Mouse (Mus musculus): Measurements from ENCODE around the gene Rab11fip4.

Rab11fip4 gene

DNA sequence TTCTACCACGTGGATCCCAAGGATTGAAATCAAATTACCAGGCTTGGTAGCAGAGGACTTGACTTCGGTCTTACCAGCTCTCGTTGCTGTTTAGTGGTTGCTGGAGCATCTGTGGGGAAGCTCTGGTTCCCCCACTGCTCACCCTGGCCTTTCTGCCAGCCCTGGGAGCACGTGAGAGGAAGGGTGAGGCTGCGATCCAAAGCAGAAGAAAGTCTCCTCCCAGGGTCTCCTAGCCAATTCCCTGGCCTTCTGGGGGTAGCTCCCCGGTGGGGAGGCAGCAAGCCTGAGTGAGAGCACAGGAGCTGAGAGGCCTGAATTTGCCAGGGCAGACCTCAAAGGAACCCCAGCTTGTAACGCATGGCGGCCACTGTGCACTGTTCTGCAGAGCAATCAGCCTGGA, 124.3 kb downstream of the Rab11fip4 start:
- in situ Hi-C loops (cut with MboI; ENCODE audit: low pct_unique_long_range_greater_than_20kb in 1 of 2, low sequenced_read_pairs in 2 of 2, unreplicated experiment in 1 of 2): loop anchor here in 1 of 2 experiments (5.0 to 10.0 kb wide), 2 partner anchors 79 to 207 kb away; no protein-coding TSS in a partner anchor

DNA sequence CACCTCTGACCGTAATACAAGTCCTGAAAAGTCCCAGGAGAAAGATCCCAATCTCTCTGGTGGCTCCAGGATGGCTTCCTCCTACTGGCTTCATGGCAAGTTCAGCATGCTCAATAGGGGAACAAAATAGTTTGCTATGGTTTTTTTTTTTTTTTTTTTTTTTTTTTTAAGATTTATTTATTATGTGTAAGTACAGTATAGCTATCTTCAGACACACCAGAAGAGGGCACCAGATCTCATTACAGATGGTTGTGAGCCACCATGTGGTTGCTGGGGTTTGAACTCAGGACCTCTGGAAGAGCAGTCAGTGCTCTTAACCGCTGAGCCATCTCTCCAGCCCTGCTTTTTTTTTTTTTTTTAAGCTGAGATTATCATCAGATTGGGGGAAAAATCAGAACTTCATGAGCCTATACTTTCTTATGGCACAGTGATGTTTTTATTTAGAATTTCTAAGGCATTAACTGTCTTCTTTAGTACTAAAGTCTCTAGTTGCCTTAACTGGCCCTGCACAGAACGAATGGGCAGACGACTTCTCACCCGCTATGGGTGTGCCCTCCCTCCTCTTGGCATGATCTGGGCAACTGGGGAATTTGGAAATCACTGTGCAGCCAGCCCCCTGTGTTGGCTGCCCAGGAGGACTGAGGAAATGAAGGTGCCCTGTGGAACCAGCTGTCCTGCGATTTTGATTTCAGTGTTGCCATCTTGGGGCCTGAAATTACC, 124.9 kb downstream of the Rab11fip4 start:
- in situ Hi-C loops (cut with MboI; ENCODE audit: low pct_unique_long_range_greater_than_20kb in 1 of 2, low sequenced_read_pairs in 2 of 2, unreplicated experiment in 1 of 2): loop anchor here in 1 of 2 experiments (5.0 to 10.0 kb wide), 2 partner anchors 79 to 206 kb away; no protein-coding TSS in a partner anchor

DNA sequence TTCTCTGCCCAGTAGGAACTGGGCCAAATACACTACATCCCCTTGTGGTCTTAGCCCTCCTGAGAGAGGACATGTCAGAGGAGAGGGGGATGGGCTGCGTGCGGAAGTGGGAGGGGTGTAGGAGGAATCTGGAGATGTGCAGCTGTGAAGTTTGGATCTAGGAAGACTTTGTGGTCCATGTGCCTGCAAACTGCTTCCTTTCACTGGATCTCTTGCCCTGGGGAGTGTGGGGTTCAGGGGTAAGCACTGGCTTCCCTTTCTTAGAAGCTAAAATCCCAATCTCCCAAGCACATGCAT, 125.4 kb downstream of the Rab11fip4 start:
- in situ Hi-C loops (cut with MboI; ENCODE audit: low pct_unique_long_range_greater_than_20kb in 1 of 2, low sequenced_read_pairs in 2 of 2, unreplicated experiment in 1 of 2): loop anchor here in 1 of 2 experiments (5.0 to 10.0 kb wide), 2 partner anchors 78 to 206 kb away; no protein-coding TSS in a partner anchor

DNA sequence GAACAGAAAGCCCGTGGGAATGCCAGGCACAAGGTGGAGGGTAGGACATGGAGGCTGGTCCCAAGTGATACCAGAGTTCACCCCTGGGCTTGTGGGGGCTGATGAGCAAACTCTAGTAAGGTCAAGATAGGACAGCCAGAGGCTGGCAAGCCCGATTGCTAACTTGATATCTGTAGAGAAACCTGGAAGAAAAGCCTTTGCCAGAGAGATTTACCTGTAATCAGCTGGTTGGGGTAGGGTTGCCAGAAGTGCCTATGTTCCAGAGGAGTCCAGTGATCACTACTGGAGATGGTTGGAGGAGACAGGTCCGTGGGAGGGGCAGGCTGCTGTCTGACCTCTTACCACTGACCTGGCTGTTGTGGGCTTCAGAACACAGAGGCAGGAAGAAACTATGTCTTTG, 126.3 kb downstream of the Rab11fip4 start:
- in situ Hi-C loops (cut with MboI; ENCODE audit: low pct_unique_long_range_greater_than_20kb in 1 of 2, low sequenced_read_pairs in 2 of 2, unreplicated experiment in 1 of 2): loop anchor here in 1 of 2 experiments (5.0 to 10.0 kb wide), 2 partner anchors 78 to 205 kb away; no protein-coding TSS in a partner anchor

DNA sequence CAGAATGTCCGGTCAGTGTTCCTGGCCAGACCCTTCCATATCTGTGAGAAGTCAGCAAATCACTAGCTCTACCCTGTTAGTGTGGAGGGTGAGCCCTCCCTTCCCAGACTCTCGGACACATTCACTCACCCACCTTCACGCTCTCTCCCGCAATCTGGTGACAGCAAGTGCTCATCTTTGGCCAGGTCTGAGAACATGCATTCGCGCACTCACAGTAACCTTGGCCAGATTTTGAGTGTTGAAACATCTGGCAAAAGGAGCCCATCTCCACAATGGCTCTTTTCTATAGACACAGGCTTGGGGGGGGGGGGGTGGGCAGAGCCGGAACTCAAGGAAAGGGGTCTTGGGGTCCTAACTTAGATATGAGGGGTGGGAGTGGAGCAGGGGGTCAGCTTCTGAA, 126.8 kb downstream of the Rab11fip4 start:
- in situ Hi-C loops (cut with MboI; ENCODE audit: low pct_unique_long_range_greater_than_20kb in 1 of 2, low sequenced_read_pairs in 2 of 2, unreplicated experiment in 1 of 2): loop anchor here in 1 of 2 experiments (5.0 to 10.0 kb wide), 2 partner anchors 77 to 204 kb away; no protein-coding TSS in a partner anchor

DNA sequence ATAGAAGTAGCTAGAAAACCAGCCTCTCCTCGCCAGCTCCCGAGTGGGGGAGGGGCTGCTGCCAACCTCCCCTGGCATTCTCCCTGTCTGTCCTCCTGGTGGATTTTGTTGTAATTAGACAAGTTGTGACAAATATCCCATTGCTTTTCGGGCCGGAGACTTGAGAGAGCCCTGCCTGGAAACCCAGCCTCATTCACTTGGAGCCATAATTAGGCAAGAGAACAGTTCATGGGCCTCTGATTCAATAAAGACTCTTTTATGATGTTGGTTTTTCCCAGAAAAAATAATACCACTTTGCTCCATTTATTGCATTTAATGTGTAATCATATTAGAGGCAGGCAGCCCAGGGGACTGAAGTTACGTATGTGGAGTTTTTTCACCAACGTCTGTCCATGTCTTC, 127.2 kb downstream of the Rab11fip4 start:
- in situ Hi-C loops (cut with MboI; ENCODE audit: low pct_unique_long_range_greater_than_20kb in 1 of 2, low sequenced_read_pairs in 2 of 2, unreplicated experiment in 1 of 2): loop anchor here in 1 of 2 experiments (5.0 to 10.0 kb wide), 2 partner anchors 77 to 204 kb away; no protein-coding TSS in a partner anchor

DNA sequence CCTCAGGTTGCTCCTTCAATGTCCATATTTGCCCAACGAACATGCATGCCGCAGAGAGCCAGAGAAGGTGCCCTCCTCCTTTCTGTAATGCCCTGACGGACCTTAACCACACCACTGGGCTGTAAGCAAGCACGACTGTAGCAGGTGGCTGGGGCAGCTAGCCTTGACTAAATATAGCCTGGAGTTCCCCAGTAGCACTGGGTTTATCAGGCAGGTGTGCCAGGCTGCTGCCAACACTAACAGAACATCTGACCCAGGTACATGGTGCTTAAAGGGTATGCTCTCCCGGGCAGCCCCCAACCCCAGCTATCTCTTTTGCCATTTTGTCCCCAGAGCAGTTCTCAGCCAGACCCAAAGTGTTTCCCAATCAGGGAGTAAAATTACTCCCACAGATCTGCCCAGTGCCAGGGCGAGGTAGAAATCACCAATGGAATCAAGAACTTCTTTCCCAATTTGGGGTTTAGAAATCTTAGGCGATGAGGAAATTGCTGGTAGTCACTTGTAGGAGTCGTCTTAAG, 127.9 kb downstream of the Rab11fip4 start:
- in situ Hi-C loops (cut with MboI; ENCODE audit: low pct_unique_long_range_greater_than_20kb in 1 of 2, low sequenced_read_pairs in 2 of 2, unreplicated experiment in 1 of 2): loop anchor here in 1 of 2 experiments (5.0 to 10.0 kb wide), 2 partner anchors 76 to 203 kb away; no protein-coding TSS in a partner anchor

DNA sequence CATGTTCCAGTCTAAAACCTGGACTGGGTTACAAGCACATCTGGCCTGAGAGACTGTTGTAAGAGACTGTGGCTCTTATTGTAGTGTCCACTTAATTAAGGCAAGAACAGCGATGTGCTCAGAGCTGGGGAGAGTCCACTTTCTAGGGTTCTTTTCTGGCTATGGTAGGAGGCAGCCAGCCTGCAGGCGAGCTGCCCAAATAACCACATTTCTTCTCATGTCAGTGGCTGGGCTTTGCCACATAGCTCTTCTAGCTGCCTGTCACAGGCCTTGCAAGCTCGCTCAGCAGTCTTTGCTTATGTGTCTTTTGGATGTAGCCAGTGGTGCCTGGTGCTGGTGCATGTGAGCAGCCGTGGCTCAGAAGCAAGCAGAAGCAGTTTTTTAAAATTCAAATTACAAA, 129.7 kb downstream of the Rab11fip4 start:
- in situ Hi-C loops (cut with MboI; ENCODE audit: low pct_unique_long_range_greater_than_20kb in 1 of 2, low sequenced_read_pairs in 2 of 2, unreplicated experiment in 1 of 2): no loop called here

DNA sequence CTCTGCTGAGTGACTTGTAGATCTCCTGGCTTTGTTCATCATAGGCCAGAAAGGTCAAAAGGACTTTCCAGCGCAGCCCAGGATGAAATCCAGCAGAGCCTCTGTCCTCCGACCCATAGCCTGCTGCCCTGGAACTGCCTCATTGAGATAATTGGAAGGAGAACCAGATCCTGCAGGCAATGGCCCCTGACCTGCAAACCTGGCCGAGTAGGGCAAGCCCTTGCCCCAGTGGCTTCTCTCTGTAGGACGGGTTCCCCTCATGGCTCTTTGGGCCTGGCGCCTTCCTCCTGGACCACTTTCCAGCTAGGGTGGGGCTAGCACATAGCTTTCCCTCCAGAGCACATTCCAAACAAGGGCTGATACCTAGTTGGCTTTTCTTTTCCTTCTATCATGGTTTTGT, 131.8 kb downstream of the Rab11fip4 start:
- in situ Hi-C loops (cut with MboI; ENCODE audit: low pct_unique_long_range_greater_than_20kb in 1 of 2, low sequenced_read_pairs in 2 of 2, unreplicated experiment in 1 of 2): no loop called here

DNA sequence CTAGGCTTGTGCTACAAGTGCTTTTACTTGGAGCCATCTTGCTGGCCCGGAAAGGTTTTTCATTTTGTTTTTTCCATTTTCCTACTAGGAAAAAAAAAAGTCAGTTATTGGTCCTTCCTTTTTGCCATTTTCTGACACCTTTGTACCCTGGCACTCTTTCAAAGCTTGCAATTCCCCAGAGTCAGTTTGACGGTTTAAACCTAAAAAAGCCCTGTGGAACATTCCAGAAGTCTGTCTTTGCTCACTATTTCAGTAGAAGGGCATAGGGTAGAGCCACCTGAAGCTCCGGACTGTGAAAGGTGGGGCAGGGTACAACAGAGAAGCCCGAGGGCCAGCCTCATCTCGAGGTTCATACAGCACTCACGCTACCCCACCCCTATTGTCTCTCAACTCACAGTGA, 134.0 kb downstream of the Rab11fip4 start:
- in situ Hi-C loops (cut with MboI; ENCODE audit: low pct_unique_long_range_greater_than_20kb in 1 of 2, low sequenced_read_pairs in 2 of 2, unreplicated experiment in 1 of 2): no loop called here

DNA sequence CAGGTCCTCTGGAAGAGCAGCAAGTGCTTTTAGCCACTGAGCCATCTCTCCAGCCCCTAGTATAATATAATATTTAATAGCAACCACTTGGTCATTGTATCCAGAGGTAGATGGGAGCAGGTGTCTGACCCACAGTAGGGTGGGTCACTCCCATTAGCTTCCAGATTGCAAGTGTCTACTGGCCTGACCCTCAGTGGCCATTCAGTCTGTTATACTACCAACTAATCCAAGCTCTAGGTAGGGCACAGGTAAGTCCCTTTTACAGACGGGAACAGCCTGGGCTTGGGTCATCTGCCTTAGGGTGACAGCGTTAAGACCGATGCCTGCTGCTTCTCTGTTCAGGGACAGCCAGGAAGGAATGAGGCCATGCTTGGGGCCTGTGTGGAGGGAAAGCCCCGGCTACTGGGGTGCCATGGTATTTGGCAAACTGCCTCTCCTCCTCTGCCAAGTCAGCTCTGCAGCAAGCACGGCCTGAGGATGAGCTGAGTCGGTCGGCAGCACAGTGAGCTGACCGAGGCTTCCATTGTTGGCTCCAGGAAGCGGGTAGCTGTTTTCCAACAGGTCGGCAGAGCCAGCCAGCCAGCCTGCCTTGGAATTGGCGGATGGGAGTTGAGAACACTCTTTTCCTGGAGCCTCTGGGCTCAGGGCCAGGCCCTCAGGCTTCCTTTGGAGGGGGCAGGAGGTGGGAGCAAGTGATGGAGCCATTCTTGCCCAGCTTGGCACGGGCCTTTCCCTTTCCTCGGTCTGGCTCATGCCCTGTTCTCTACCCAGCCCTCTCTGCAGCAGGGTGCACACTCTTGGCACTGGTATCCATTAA, 138.4 kb downstream of the Rab11fip4 start:
- in situ Hi-C loops (cut with MboI; ENCODE audit: low pct_unique_long_range_greater_than_20kb in 1 of 2, low sequenced_read_pairs in 2 of 2, unreplicated experiment in 1 of 2): no loop called here

DNA sequence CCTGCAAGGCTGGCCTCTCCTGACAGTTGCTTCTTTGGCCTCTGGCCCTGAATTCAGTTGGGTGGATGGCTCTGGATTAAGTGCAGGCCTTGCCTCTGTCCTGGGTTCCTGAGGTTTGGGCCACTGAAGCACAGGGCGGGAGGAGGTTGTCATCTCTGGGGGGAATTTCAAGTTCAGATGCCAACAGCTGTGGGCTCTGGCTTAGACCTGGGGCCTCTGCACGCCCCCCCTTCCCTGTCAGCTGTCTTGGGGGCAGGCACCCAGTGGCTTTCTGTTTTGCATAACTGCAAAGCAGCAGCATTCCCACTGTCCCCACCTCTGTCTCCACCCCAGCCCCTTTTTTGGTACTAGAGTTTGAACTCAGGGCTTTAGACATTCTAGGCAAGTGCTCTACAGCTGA, 139.4 kb downstream of the Rab11fip4 start:
- in situ Hi-C loops (cut with MboI; ENCODE audit: low pct_unique_long_range_greater_than_20kb in 1 of 2, low sequenced_read_pairs in 2 of 2, unreplicated experiment in 1 of 2): no loop called here

DNA sequence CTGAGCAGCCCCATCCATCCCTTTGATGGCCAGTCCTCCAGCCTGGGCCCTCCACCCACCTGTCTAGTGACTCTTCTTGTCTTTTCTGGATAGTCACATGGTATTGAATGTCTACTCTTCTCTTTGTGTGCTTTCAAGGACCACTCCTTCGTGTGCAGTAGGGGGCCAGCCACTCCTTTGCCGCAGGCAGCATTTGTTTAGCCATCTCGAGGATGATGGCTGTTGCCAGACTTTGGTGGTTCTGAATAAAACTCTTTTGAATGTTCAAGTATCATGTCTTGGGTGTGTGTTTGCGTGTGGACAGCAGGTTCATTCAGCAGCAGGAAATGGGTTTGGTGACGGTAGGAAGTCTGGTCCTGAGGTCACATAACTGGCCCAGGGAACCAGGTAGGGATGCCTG, 140.5 kb downstream of the Rab11fip4 start:
- in situ Hi-C loops (cut with MboI; ENCODE audit: low pct_unique_long_range_greater_than_20kb in 1 of 2, low sequenced_read_pairs in 2 of 2, unreplicated experiment in 1 of 2): no loop called here

DNA sequence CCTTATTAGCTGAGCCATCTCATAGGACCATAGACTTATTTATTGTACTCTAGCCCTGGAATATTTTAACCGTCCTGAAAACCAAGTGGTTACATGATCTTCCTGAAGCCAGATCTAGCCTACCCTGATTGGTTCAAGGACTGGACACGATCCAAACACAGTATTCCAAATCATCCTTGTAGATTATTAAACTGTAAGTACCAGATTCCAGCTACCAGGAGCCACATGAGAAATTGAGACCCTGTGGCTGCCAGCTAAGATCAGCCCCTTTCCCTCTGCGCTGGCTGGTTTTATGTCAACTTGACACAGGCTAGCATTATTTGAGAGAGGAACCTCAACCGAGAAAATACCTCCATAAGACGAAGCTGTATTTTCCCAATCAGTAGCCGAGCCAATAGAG, 142.0 kb downstream of the Rab11fip4 start:
- in situ Hi-C loops (cut with MboI; ENCODE audit: low pct_unique_long_range_greater_than_20kb in 1 of 2, low sequenced_read_pairs in 2 of 2, unreplicated experiment in 1 of 2): no loop called here

DNA sequence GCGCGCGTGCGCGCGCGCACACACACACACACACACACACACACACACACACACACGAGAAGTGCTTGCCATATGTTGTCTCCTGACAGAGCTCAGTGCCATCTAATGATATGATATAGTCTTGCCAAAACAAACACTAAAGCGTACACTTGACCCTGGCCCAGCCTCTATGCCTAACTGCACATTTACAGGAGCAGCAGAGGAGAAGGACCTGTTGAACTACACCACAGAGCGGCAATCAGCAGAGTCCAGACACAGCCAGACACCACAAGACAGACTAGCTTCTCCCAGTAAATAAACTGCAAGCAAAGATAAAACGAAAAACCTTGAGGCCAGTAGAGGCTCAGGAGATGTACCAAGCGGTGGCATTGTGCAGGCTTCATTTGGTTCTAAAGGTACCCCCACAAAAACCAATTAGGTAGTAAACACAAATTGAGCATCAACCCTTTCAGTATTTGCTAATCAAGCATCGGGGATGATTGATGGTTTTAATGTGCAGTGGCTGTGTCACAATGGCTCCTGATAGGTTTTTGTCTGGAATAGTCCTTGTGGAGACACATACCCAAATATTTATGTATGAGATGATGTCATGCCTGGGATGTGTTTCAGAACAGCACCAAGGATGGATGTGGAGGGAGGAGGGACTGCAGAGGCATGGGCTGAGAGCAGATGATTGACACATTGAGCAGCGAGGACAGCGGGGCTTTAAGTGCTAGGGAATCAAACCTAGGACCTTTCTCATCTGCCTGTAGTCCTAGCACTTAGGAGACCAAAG, 145.4 kb downstream of the Rab11fip4 start:
- in situ Hi-C loops (cut with MboI; ENCODE audit: low pct_unique_long_range_greater_than_20kb in 1 of 2, low sequenced_read_pairs in 2 of 2, unreplicated experiment in 1 of 2): no loop called here

DNA sequence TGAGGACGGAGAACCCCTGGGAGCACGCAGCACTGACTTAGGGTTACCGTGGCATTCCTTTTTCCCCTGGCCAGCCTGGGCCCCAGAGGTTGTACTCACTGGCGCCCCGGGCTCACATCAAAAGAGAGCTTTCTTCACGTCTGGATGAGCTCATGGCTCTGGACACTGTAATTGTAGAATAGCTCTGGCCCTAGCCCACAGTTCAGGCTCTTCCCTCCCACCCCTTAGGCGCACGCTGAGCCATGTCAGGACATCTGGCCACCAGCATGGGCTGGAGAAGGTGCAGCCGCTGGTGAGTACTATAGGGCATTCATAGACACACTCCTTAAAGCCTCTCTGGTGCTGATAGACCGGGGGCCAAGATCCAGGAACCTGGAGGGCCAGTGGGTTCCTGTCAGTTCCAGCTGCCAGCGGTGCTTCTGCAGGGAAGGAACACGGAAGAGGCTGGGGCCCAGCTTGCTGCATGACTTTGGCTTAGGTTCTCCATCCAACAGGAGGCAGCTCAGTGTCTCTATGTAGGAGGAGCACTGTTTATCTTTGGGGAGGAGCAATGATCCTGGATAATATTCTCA, 146.2 kb downstream of the Rab11fip4 start:
- in situ Hi-C loops (cut with MboI; ENCODE audit: low pct_unique_long_range_greater_than_20kb in 1 of 2, low sequenced_read_pairs in 2 of 2, unreplicated experiment in 1 of 2): no loop called here

DNA sequence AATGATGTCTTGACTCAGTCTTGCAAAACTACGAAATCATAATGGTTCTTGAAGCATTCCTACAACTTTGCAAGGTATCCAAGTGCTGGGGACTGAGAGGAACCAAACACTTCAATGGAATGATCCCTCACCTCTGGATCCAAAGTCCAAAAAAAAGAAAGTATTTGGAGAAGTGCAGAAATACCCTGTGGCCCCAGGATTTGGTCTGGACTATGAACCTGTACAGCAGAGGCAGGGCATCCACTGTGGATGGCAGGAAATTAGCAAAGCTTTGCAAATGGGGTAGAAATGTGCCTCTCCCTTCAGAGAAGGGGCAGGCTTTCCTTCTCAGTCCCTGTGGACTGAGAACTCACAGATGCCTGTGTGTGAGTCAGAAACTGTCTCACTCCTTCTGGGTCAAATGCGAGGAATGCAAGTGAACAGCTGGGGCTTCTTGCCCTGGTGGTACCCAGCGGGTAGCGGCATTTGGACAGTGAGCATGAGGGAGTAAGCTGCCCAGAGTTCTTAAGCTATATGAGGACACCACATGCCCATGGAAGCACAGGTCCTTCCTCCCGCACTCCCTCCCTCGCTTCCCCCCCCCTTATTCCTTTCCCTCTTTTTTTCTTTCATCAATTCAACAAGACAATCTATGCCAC, 147.0 kb downstream of the Rab11fip4 start:
- in situ Hi-C loops (cut with MboI; ENCODE audit: low pct_unique_long_range_greater_than_20kb in 1 of 2, low sequenced_read_pairs in 2 of 2, unreplicated experiment in 1 of 2): no loop called here
